Mouse (Mus musculus) cerebellum, adult 2 months (tissue): ENCODE results near the gene Kcnj12.

Experiments used
- CTCF ChIP-seq: fragments of 200-500 bp; IDR thresholded peaks from 2 replicates; pipeline ENCODE4 v1.5.1; 2011; ENCODE audit warnings: low read depth, mild to moderate bottlenecking, control low read depth, low read length, moderate library complexity, borderline replicate concordance; ENCODE audit not compliant: insufficient read depth
- POLR2A ChIP-seq: fragments of 200-500 bp; IDR thresholded peaks from 2 replicates; pipeline ENCODE4 v1.6.1; 2011; ENCODE audit warnings: low read length, control low read depth, borderline replicate concordance; ENCODE audit not compliant: insufficient read depth

DNA sequence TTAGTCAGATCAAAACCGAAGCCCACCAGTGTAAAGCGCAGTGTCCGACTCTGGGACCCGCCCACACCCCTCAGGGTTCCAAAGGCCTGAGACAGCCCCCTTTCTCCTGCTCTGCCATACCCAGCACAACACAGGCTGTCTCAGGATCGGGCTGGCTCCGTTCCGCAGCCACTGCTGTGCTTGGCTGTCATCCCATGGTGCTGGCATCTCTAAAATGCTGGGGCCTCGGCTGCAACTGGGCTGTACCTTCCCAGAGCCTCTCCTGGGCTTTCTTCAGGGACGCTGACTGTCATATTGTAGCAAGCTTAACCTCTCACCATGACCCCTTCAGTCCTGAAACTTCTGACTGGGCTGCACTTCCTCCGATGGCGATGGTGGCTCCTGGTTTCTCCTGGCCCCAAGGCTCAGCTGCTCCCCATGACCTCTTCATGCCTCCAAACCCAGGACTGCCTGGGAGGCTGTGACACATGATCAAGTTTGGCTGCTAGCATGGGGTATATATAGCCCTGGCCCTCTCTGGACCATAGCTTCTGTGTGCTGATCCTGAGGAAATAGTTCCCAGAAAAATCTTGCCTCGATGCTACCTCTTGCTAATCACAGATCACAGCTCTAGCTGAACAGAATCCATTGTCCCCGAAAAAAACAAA is 37.3 kb upstream of the Kcnj12 start:
- TF ChIP-seq CTCF (no peak), POLR2A (no peak)
